Mouse (Mus musculus): ENCODE measurements around the gene Gabbr2. TPM values are rescaled to one million over a fixed set of nuclear protein-coding genes. Genes with fewer than 3 reads are reported as not detected.

Gene Gabbr2
- polyA plus RNA-seq, 1 experiment from 2014 or later, result 0.09 TPM

DNA sequence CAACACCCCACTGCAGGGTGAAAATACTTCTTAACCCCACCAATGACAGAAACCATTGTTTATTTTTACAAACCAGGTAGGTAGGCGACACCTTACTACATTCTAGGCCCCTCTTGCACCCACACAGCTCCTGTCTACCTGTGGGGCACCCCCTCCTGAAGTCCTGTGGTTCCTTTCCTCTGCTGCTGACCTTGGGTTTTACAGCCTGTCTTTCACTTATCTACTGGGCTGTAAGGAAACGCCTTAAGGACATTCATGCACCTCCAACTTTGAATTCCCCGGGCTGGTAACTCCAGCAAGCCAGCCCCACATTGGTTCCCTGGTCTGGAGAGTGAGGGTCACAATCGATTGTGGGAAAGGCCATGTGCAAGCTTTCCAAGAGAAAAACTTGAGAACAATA is 34.7 kb downstream of the Gabbr2 start:
- H3K9ac ChIP-seq (ENCODE audit: low read length), result no peak overlapping the region
- H3K4me2 ChIP-seq (ENCODE audit: low read depth, low read length), result no peak overlapping the region
- no peaks in the 10 kb centered on the region for H3K27me3 ChIP-seq (ENCODE audit: control insufficient read depth, insufficient read depth, low read depth, low read length)
- H3K9me3 ChIP-seq (ENCODE audit: control insufficient read depth, low read length), result no peaks in the 10 kb centered on the region
- ATAC-seq (ENCODE audit: low read depth), result no peak
- no peaks in the 10 kb centered on the region for H3K4me1 ChIP-seq (replicated peaks; ENCODE audit: control insufficient read depth, insufficient read depth, low read length)
- H3K4me3 ChIP-seq (ENCODE audit: low read length), result no peak overlapping the region
- no peaks in the 10 kb centered on the region for H3K36me3 ChIP-seq (ENCODE audit: control insufficient read depth, insufficient read depth, low read length)
- 61% methylated on average over 4 of the region's 4 CpGs for WGBS
- H3K27ac ChIP-seq (ENCODE audit: low read length), result no peak overlapping the region

GRCm38 (mm10) chr4:46953021-46953420 is 38.7 kb downstream of the Gabbr2 start:
- 78% methylated on average over 7 of the region's 7 CpGs for WGBS
- Histone ChIP-seq H3K27me3 (ENCODE audit: control insufficient read depth, insufficient read depth, low read depth, low read length) (no peaks in the 10 kb centered on the region), H3K9ac (ENCODE audit: low read length) (no peak overlapping the region), H3K27ac (ENCODE audit: low read length) (no peak overlapping the region), H3K4me2 (ENCODE audit: low read depth, low read length) (no peak overlapping the region), H3K36me3 (ENCODE audit: control insufficient read depth, insufficient read depth, low read length) (no peaks in the 10 kb centered on the region), H3K4me3 (ENCODE audit: low read length) (no peak overlapping the region), H3K4me1 (replicated peaks; ENCODE audit: control insufficient read depth, insufficient read depth, low read length) (no peaks in the 10 kb centered on the region), H3K9me3 (ENCODE audit: control insufficient read depth, low read length) (no peaks in the 10 kb centered on the region)
- no peak for ATAC-seq (ENCODE audit: low read depth)

DNA sequence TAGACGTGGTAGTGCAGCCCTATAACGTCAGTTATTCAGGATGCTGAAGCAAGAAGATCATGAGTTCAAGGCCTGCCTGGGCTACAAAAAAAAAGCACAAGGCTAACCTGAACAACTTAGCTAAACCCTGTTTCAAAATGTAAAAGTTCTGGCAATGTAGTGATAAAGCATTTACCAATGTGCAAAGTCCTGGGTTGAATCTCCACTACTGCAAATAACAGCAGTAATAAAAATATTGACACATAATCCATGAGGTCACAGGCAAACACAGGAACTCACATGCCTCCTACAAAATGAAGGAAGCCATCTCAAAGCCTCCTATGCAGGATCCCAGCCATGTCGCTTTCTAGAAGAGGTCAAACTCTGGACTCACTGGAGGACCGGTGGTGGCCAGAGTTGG is 39.1 kb downstream of the Gabbr2 start:
- Histone ChIP-seq H3K4me2 (ENCODE audit: low read depth, low read length) (no peak overlapping the region), H3K36me3 (ENCODE audit: control insufficient read depth, insufficient read depth, low read length) (no peaks in the 10 kb centered on the region), H3K4me3 (ENCODE audit: low read length) (no peak overlapping the region), H3K9me3 (ENCODE audit: control insufficient read depth, low read length) (no peaks in the 10 kb centered on the region), H3K4me1 (replicated peaks; ENCODE audit: control insufficient read depth, insufficient read depth, low read length) (no peaks in the 10 kb centered on the region), H3K27me3 (ENCODE audit: control insufficient read depth, insufficient read depth, low read depth, low read length) (no peaks in the 10 kb centered on the region), H3K27ac (ENCODE audit: low read length) (no peak overlapping the region), H3K9ac (ENCODE audit: low read length) (no peak overlapping the region)
- WGBS, result 82% methylated on average over 4 of the region's 4 CpGs
- ATAC-seq (ENCODE audit: low read depth), result no peak

GRCm38 (mm10) chr4:46934291-46934690 is 57.4 kb downstream of the Gabbr2 start:
- no peaks in the 10 kb centered on the region for H3K27me3 ChIP-seq (ENCODE audit: control insufficient read depth, insufficient read depth, low read depth, low read length)
- WGBS, result 66% methylated on average over 3 of the region's 3 CpGs
- H3K36me3 ChIP-seq (ENCODE audit: control insufficient read depth, insufficient read depth, low read length), result no peaks in the 10 kb centered on the region
- no peak overlapping the region for H3K4me2 ChIP-seq (ENCODE audit: low read depth, low read length)
- ATAC-seq (ENCODE audit: low read depth), result no peak
- H3K27ac ChIP-seq (ENCODE audit: low read length), result no peak overlapping the region
- no peak overlapping the region for H3K9ac ChIP-seq (ENCODE audit: low read length)
- no peaks in the 10 kb centered on the region for H3K9me3 ChIP-seq (ENCODE audit: control insufficient read depth, low read length)
- H3K4me3 ChIP-seq (ENCODE audit: low read length), result no peak overlapping the region
- no peaks in the 10 kb centered on the region for H3K4me1 ChIP-seq (replicated peaks; ENCODE audit: control insufficient read depth, insufficient read depth, low read length)

GRCm38 (mm10) chr4:46933590-46933989 is 58.1 kb downstream of the Gabbr2 start:
- H3K4me2 ChIP-seq (ENCODE audit: low read depth, low read length), result no peak overlapping the region
- H3K4me3 ChIP-seq (ENCODE audit: low read length), result no peak overlapping the region
- no peak for ATAC-seq (ENCODE audit: low read depth)
- no peak overlapping the region for H3K9ac ChIP-seq (ENCODE audit: low read length)
- 58% methylated on average over 2 of the region's 2 CpGs for WGBS
- no peak overlapping the region for H3K27ac ChIP-seq (ENCODE audit: low read length)
- no peaks in the 10 kb centered on the region for H3K4me1 ChIP-seq (replicated peaks; ENCODE audit: control insufficient read depth, insufficient read depth, low read length)
- H3K27me3 ChIP-seq (ENCODE audit: control insufficient read depth, insufficient read depth, low read depth, low read length), result no peaks in the 10 kb centered on the region
- H3K36me3 ChIP-seq (ENCODE audit: control insufficient read depth, insufficient read depth, low read length), result no peaks in the 10 kb centered on the region
- H3K9me3 ChIP-seq (ENCODE audit: control insufficient read depth, low read length), result no peaks in the 10 kb centered on the region

- Histone ChIP-seq H3K4me1 (replicated peaks; ENCODE audit: control insufficient read depth, insufficient read depth, low read length) (no peaks in the 10 kb centered on the region), H3K27me3 (ENCODE audit: control insufficient read depth, insufficient read depth, low read depth, low read length) (no peaks in the 10 kb centered on the region), H3K36me3 (ENCODE audit: control insufficient read depth, insufficient read depth, low read length) (no peaks in the 10 kb centered on the region), H3K4me2 (ENCODE audit: low read depth, low read length) (no peak overlapping the region), H3K27ac (ENCODE audit: low read length) (no peak overlapping the region), H3K9me3 (ENCODE audit: control insufficient read depth, low read length) (no peaks in the 10 kb centered on the region), H3K9ac (ENCODE audit: low read length) (no peak overlapping the region), H3K4me3 (ENCODE audit: low read length) (no peak overlapping the region)
- 63% methylated on average over 9 of the region's 9 CpGs for WGBS
- ATAC-seq (ENCODE audit: low read depth), result no peak
These were observed 59.8 kb downstream of the Gabbr2 start for GRCm38 (mm10) chr4:46931706-46932397.

DNA sequence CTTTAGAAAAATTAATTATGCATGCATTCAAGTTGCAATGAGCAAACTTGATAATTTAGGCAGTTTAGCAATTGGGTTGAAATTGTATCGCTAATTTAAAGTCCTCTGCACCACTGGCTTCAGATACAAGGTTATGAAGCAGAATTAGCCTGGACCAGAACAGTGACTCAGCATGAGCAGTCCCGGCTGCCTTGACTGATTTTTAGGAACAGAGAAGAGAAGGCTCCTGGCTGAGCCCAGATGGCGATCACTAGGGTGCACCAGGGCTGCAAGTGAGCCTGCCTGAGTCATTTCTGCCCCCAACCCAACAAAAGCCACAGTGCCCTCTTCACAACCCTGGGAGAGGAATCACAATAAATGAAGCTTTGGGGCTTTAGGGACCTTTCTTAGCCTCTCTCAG is 63.6 kb downstream of the Gabbr2 start:
- no peak overlapping the region for H3K9ac ChIP-seq (ENCODE audit: low read length)
- 59% methylated on average over 3 of the region's 3 CpGs for WGBS
- no peaks in the 10 kb centered on the region for H3K27me3 ChIP-seq (ENCODE audit: control insufficient read depth, insufficient read depth, low read depth, low read length)
- H3K4me2 ChIP-seq (ENCODE audit: low read depth, low read length), result no peak overlapping the region
- no peak for ATAC-seq (ENCODE audit: low read depth)
- H3K9me3 ChIP-seq (ENCODE audit: control insufficient read depth, low read length), result no peaks in the 10 kb centered on the region
- H3K4me1 ChIP-seq (replicated peaks; ENCODE audit: control insufficient read depth, insufficient read depth, low read length), result no peaks in the 10 kb centered on the region
- H3K4me3 ChIP-seq (ENCODE audit: low read length), result no peak overlapping the region
- no peak overlapping the region for H3K27ac ChIP-seq (ENCODE audit: low read length)
- no peaks in the 10 kb centered on the region for H3K36me3 ChIP-seq (ENCODE audit: control insufficient read depth, insufficient read depth, low read length)

- Histone ChIP-seq H3K9ac (ENCODE audit: low read length) (no peak overlapping the region), H3K27me3 (ENCODE audit: control insufficient read depth, insufficient read depth, low read depth, low read length) (no peaks in the 10 kb centered on the region), H3K27ac (ENCODE audit: low read length) (no peak overlapping the region), H3K4me3 (ENCODE audit: low read length) (no peak overlapping the region), H3K4me1 (replicated peaks; ENCODE audit: control insufficient read depth, insufficient read depth, low read length) (no peaks in the 10 kb centered on the region), H3K36me3 (ENCODE audit: control insufficient read depth, insufficient read depth, low read length) (no peaks in the 10 kb centered on the region), H3K4me2 (ENCODE audit: low read depth, low read length) (no peak overlapping the region), H3K9me3 (ENCODE audit: control insufficient read depth, low read length) (no peaks in the 10 kb centered on the region)
- ATAC-seq (ENCODE audit: low read depth), result no peak
- 46% methylated on average over 8 of the region's 8 CpGs for WGBS
These were observed 72.5 kb downstream of the Gabbr2 start for GRCm38 (mm10) chr4:46919144-46919543.

GRCm38 (mm10) chr4:46916786-46917185 is 74.9 kb downstream of the Gabbr2 start:
- Histone ChIP-seq H3K27ac (ENCODE audit: low read length) (no peak overlapping the region), H3K4me1 (replicated peaks; ENCODE audit: control insufficient read depth, insufficient read depth, low read length) (no peaks in the 10 kb centered on the region), H3K27me3 (ENCODE audit: control insufficient read depth, insufficient read depth, low read depth, low read length) (no peaks in the 10 kb centered on the region), H3K4me3 (ENCODE audit: low read length) (no peak overlapping the region), H3K4me2 (ENCODE audit: low read depth, low read length) (no peak overlapping the region), H3K36me3 (ENCODE audit: control insufficient read depth, insufficient read depth, low read length) (no peaks in the 10 kb centered on the region), H3K9ac (ENCODE audit: low read length) (no peak overlapping the region), H3K9me3 (ENCODE audit: control insufficient read depth, low read length) (no peaks in the 10 kb centered on the region)
- no peak for ATAC-seq (ENCODE audit: low read depth)
- 72% methylated on average over 6 of the region's 6 CpGs for WGBS

DNA sequence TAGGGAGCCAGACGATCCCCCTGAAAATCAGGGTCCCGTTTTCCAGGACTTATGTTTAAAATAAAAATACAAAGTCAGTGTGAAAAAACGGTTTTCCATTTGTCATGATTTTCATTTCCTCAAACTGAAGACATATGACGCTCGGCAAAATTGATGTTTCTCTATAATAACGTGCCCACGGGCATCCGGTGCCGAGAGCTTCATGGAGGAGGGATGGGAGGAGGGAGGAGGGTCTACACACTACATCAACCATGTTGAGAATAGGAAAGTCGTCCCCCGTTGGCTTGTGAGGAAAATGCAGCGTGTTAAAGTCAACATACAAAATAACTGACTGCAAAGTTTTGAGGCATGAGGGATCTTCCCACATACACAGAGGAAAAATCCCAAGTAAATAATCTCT is 75.7 kb downstream of the Gabbr2 start:
- Histone ChIP-seq H3K27me3 (ENCODE audit: control insufficient read depth, insufficient read depth, low read depth, low read length) (no peaks in the 10 kb centered on the region), H3K4me1 (replicated peaks; ENCODE audit: control insufficient read depth, insufficient read depth, low read length) (no peaks in the 10 kb centered on the region), H3K27ac (ENCODE audit: low read length) (no peak overlapping the region), H3K36me3 (ENCODE audit: control insufficient read depth, insufficient read depth, low read length) (no peaks in the 10 kb centered on the region), H3K4me2 (ENCODE audit: low read depth, low read length) (no peak overlapping the region), H3K4me3 (ENCODE audit: low read length) (no peak overlapping the region), H3K9ac (ENCODE audit: low read length) (no peak overlapping the region), H3K9me3 (ENCODE audit: control insufficient read depth, low read length) (no peaks in the 10 kb centered on the region)
- WGBS, result 82% methylated on average over 12 of the region's 12 CpGs
- no peak for ATAC-seq (ENCODE audit: low read depth)
